Comparison of ENCODE assay signal across 8 mouse cellular contexts in genomic region chr2:163411344-163411743, GRCm38 (mm10). TPM values are rescaled to one million over a fixed set of nuclear protein-coding genes. Genes with fewer than 3 reads are reported as not detected.
"Had no signal": no experiment of that assay in that cellular context is flagged by ENCODE, and none has a peak within 500 bp of the region (broad histone marks: within the 10 kb centered on the region; RNA-seq: fewer than 3 reads in every experiment).

No protein-coding gene starts in this region.

RNA-seq across cellular contexts. Expression of gene Jph2, which starts 13.6 kb away (rescaled TPM):
- total RNA-seq: hematopoietic stem cell, adult 5-6 weeks had no signal
- polyA plus RNA-seq: inflammation-experienced regulatory T-cells, adult 6 months had no signal

RNA-seq across cellular contexts. Expression of gene Gdap1l1, which starts 26.9 kb away (rescaled TPM):
- total RNA-seq: heart, postnatal 10 days; heart, postnatal 14 days; heart, postnatal 25 days; heart, postnatal 36 days; heart, postnatal 4 days had no signal
- polyA plus RNA-seq: heart, postnatal 0 days had no signal
